Mouse (Mus musculus): Measurements from ENCODE around the gene Cadps2. TPM values are rescaled to one million over a fixed set of nuclear protein-coding genes. Genes with fewer than 3 reads are reported as not detected.

Cadps2 gene
- total RNA-seq, 2 experiments from 2014 or later = 1.7 to 1.8 TPM

DNA sequence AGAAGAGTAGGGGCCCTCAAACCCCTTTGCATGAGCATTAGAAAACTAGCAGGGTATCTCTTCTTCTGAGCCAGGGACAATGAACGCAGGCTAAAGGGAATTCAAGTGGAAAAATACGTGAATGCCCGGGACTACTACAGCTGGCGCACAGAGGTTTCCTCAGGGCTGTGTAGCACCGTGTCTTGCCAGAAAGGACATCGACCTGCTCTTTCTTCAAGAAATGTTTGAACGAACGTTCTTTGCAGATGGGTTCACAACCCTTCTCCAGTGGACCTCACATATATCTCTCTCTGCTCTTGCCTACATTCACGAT is 578.5 kb downstream of the Cadps2 start:
- intact Hi-C loops (cut with DNase I) = no loop called here
- DNase-seq (ENCODE audit: low spot score) = no peak

DNA sequence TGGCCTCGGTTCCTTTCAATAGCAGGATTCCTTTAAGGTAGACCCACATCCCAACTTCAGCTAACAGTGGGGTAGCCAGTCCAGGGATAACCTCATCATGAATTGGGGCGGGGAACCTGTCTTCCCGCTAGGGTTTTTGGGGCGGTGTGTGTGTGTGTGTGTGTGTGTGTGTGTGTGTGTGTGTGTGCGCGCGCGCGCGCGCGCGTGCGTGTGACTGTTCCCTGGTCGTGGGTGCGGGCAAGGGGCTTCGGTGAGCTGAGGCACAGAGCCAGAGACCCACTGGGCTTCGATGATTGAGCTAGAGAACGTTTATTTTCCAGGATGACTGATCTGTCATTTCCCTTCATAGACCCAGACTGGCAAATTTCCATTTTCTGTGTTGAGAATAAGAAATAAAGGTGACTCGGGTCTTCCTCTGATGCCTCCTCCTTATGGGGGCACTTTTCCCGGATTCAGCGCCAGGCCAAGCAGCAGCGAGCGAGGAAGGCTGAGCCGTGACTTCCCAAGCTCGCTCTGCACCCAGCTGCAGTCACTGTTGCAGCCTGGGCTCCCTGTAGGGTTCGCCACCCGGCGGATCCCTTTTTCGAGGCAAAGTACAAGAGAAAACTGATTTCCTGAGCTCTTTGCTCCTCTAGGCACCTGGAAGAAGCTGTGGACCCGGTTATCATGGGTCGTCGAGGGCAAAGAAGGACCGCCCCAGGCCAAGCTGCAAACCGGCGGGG is 579.0 kb downstream of the Cadps2 start:
- DNase-seq (ENCODE audit: low spot score) = no peak
- intact Hi-C loops (cut with DNase I) = no loop called here

- intact Hi-C loops (cut with DNase I) = no loop called here
- no peak for DNase-seq (ENCODE audit: low spot score)
Measured at GRCm38 (mm10) chr6:23257981-23258380, 581.2 kb downstream of the Cadps2 start.

DNA sequence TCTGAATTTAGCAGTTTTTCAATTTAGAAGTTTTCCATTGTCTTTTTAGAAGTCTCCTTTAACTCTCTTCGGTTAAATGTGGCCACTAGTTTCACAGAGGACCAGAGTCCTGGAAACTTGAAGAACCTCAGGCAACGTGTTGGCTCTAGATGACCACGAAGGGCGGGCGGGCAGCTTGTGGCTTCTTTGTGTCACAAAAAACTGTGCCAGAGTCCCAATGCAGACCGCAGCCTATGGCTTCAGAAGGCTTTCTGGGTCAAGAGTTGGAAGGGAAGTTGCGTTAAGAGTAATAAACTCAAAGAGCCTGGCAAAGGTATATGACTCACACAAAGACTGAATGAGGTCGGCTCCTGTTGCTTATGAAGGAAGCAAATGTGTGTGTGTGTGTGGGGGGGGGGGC is 584.1 kb downstream of the Cadps2 start:
- DNase-seq (ENCODE audit: low spot score) = no peak
- intact Hi-C loops (cut with DNase I) = no loop called here

- intact Hi-C loops (cut with DNase I) = no loop called here
Measured at GRCm38 (mm10) chr6:23254644-23255043, 584.6 kb downstream of the Cadps2 start.

GRCm38 (mm10) chr6:23253353-23254311 is 585.6 kb downstream of the Cadps2 start:
- DNase-seq (ENCODE audit: low spot score) = no peak
- intact Hi-C loops (cut with DNase I) = no loop called here

More at GRCm38 (mm10) chr6:23254644-23255043, 584.6 kb downstream of the Cadps2 start:
- no peak for DNase-seq (ENCODE audit: low spot score)

DNA sequence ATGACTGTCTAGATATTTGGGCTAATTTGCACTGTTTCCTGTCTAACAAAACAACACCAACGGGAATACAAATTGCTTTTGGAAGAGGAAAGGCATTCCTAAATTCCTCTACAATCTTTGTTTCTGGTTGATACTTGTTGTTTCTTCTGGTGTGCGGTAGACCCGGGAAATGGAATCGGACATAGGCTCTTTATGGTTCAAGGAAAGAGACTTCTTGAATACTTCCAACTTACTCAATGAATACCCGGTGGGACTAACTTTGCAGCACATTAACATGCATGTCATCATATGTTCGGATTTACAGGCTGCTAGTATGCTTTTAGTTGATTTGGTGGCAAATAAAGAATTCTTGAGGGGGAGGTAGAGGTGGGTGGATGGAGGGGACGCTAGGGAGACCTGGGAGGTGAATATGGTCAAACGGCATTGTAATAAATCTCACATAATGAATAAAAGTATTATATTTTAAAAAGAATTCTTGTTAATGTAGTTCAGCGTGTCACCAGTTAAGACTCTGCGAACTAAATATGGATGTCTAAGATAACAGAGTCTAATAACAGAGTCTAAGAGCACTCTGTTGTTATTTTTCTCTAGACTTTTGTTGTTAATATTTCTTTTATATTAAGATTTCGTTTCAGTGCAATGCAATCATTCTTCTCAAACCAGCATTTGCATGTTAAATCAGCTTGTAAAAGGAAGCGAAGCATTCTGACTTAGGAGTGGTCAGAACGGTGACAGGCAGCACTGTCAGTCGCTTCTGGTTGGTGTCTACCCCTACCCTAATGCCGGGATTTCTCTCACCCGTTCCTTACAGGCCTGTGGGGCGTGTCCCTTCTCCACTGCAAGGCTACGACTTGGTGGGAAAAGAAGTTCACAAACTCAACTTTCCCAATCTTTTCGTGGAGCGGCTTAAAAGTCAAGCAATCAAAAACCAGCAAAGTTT is 586.8 kb downstream of the Cadps2 start:
- DNase-seq (ENCODE audit: low spot score) = no peak
- intact Hi-C loops (cut with DNase I) = no loop called here

GRCm38 (mm10) chr6:23251431-23251830 is 587.8 kb downstream of the Cadps2 start:
- no peak for DNase-seq (ENCODE audit: low spot score)

GRCm38 (mm10) chr6:23250288-23250955 is 588.8 kb downstream of the Cadps2 start:
- DNase-seq (ENCODE audit: low spot score) = no peak
- intact Hi-C loops (cut with DNase I) = no loop called here

More at GRCm38 (mm10) chr6:23251431-23251830, 587.8 kb downstream of the Cadps2 start:
- intact Hi-C loops (cut with DNase I) = no loop called here

- intact Hi-C loops (cut with DNase I) = no loop called here
- no peak for DNase-seq (ENCODE audit: low spot score)
Measured at GRCm38 (mm10) chr6:23249616-23250287, 589.5 kb downstream of the Cadps2 start.

DNA sequence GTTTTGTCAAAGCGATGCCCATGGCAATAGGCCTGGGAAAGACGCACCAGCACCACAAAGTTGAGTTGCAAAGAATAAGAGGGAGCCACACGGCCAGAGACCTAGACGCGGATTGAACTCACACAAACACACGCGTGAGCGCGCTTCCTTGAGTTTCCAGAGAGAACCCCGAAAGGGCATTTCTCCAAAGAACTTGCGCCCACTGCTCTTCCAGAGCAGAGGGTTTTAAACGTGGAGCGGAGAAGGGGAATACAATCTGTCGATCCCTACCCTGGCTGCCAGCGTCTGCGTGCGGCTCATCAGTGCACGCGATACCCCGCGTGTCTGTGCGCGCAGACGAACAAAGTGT is 590.2 kb downstream of the Cadps2 start:
- intact Hi-C loops (cut with DNase I) = no loop called here
- no peak for DNase-seq (ENCODE audit: low spot score)

DNA sequence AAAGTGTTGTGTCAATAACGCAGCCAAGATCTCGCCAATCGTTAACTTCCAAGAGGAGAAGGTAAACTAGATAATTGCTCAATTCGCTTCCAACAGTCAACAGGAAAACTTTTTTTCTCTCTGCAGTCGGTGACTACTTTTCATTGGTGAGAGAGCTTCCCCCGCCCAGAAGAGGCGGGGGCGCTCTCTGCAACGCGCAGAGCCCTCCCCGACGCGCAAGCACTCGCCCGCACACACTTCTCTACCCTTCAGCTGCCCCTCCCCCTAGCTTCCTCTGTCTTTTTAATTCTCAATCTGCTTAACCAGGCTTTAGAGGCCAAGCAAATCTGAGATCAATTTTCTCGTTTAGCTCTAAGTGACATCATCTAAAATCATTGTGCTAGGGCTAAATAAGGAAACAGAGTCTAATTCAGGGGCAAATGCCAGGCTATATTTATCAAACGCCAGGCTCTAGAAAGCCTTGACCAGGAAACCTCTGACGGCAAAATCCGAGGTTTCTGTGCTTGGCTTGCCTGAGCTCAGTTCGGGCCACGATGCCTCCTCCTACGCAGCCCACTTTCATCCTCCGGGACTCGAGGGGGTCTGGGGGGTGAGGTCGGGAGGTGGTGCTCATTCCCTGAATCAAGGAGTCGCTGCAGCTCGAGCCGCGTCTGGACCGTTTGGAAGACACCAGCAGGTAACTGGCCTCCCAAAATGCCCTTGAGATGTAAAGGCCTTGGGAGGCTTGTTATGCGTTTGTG is 590.7 kb downstream of the Cadps2 start, which contains the start of gene Fezf1:
Gene Fezf1 (minus strand): TSS at position 50 of the 740 bp plus-strand sequence.
- no peak for DNase-seq (ENCODE audit: low spot score)
- intact Hi-C loops (cut with DNase I) = no loop called here

GRCm38 (mm10) chr6:23247512-23248312 is 591.5 kb downstream of the Cadps2 start:
- no peak for DNase-seq (ENCODE audit: low spot score)

GRCm38 (mm10) chr6:23246790-23247511 is 592.3 kb downstream of the Cadps2 start:
- DNase-seq (ENCODE audit: low spot score) = no peak
- intact Hi-C loops (cut with DNase I) = no loop called here

More at GRCm38 (mm10) chr6:23247512-23248312, 591.5 kb downstream of the Cadps2 start:
- intact Hi-C loops (cut with DNase I) = no loop called here

DNA sequence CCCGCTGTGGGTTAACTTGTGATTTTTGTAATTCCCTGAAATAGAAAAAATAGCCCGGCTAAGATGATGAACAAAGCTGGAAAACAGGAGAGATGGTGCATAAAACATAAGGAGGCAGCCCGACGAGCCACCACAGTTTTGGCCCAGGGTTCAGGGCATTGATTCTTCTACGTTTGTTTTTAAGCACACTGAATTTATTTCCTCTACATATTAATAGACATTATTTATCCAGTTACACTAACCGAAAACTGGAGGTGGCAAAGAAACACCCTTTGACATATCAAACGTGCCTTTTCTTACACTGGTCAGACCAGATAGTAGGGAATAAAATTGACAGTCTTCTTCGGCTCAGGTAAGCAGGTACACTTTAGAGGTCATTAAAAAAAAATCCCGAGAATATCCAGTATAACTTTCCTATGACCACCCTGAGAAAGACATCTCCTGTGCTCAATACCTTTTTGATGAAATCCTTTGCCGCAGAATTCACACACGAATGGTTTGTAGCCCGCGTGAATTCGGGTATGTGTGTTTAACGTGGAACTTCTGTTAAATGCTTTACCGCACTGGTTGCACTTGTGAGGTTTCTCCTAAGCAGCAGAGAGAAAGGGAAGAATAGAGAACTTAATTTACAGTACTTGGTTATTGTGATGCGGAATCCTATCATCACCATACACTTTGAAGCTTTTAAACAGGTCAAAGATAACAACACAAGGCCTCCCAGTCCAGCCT is 593.0 kb downstream of the Cadps2 start:
- DNase-seq (ENCODE audit: low spot score) = no peak
- intact Hi-C loops (cut with DNase I) = no loop called here

DNA sequence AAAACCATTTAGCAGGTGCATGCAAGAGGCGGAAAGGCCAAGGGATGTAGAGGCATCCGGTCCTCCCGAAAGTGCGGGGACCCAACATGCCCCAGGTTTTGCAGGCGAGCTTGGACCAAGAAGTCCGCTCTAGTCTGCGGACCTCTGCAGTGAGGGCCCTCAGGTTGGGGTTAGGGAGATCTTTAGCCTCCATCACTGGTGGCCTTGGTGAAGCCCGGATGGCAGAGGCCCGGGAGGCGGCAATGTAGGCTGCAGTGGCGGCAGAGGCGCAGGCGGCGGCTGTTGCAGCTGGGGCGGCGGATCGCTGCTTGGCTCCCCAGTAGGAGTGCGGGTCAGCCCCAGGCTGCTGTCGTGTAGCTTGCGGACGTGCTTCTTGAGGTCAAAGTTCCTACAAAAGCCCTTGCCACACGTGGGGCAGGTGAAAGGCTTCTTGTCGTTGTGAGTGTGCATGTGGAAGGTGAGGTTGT is 593.6 kb downstream of the Cadps2 start:
- intact Hi-C loops (cut with DNase I) = no loop called here
- DNase-seq (ENCODE audit: low spot score) = no peak
